Mouse (Mus musculus) midbrain, embryonic 11.5 days (tissue): ENCODE data around the gene Hspa1a. TPM values are rescaled to one million over a fixed set of nuclear protein-coding genes. Genes with fewer than 3 reads are reported as not detected.
"Not testable (repeated sequence)": the region's sequence is repeated elsewhere in the genome, so short reads cannot be mapped to it uniquely, and the experiment has no call there.

Source experiments
- ATAC-seq: fragments of 200-750 bp; cut with Nextera tagmentation; 2 replicates; pipeline ENCODE4 v1.8.0; 2017; ENCODE audit warnings: moderate TSS enrichment, moderate library complexity; ENCODE audit not compliant: low FRiP score
- DNase-seq: peaks from one replicate; pipeline ENCODE4 v3.0.0; 2015; ENCODE audit warnings: low spot score; ENCODE audit errors: missing footprints
- H3K27ac ChIP-seq: fragments of 300-500 bp; sonication (generic); 2 replicates; pipeline ENCODE4 v1.5.1; 2014; ENCODE audit warnings: low read depth, low read length
- H3K27me3 ChIP-seq: fragments of 300-500 bp; sonication (generic); 2 replicates; pipeline ENCODE4 v1.6.1; 2014; ENCODE audit warnings: mild to moderate bottlenecking, low read length, moderate library complexity, mixed read lengths; ENCODE audit not compliant: control insufficient read depth, insufficient read depth
- H3K36me3 ChIP-seq: fragments of 300-500 bp; sonication (generic); 2 replicates; pipeline ENCODE4 v1.6.1; 2014; ENCODE audit warnings: mild to moderate bottlenecking, low read length, moderate library complexity, mixed read lengths; ENCODE audit not compliant: control insufficient read depth, insufficient read depth
- H3K4me1 ChIP-seq: fragments of 300-500 bp; sonication (generic); 2 replicates; pipeline ENCODE4 v1.6.1; 2014; ENCODE audit warnings: low read length; ENCODE audit not compliant: control insufficient read depth, insufficient read depth
- H3K4me2 ChIP-seq: fragments of 300-500 bp; sonication (generic); 2 replicates; pipeline ENCODE4 v1.6.1; 2014; ENCODE audit warnings: mild to moderate bottlenecking, moderate library complexity
- H3K4me3 ChIP-seq: fragments of 300-500 bp; sonication (generic); 2 replicates; pipeline ENCODE4 v1.5.1; 2014; ENCODE audit warnings: low read depth, low read length
- H3K9ac ChIP-seq: fragments of 300-500 bp; sonication (generic); 2 replicates; pipeline ENCODE4 v1.6.1; 2014; ENCODE audit warnings: low read length
- H3K9me3 ChIP-seq: fragments of 300-500 bp; sonication (generic); 2 replicates; pipeline ENCODE4 v1.6.1; 2016; ENCODE audit warnings: low read length; ENCODE audit not compliant: control insufficient read depth
- WGBS: fragments of 180-500 bp; shearing (Covaris S2); extraction: QIAGEN DNeasy Blood & Tissue Kit; methylation state at CpG from one replicate; pipeline ENCODE4 v1.1.7; 2014; 5-methylcytosine and 5-hydroxymethylcytosine counted together
- polyA plus RNA-seq: library from polyadenylated mRNA; unstranded; fragments of >200 nt; fragmentation: Nextera tagmentation; extraction: Ambion mirVana; gene quantifications from 2 replicates; pipeline ENCODE4 v1.2.1, GENCODE M21; 2014

The Hspa1a gene
- polyA plus RNA-seq, 1 experiment from 2014 or later: 0.59 TPM

GRCm38 (mm10) chr17:35003022-35003838 lies 31.3 kb upstream of the Hspa1a start:
- peak overlapping the region; percentile 97 for H3K4me2 ChIP-seq
- no peak for ATAC-seq
- no peak overlapping the region for H3K27ac ChIP-seq
- H3K4me3 ChIP-seq: peak overlapping the region; percentile 5; the same call in 1 of the 2 replicates
- WGBS: 80% methylated on average over 9 of the region's 9 CpGs
- no peaks in the 10 kb centered on the region for H3K9me3 ChIP-seq
- H3K9ac ChIP-seq: peak overlapping the region; percentile 96
- no peaks in the 10 kb centered on the region for H3K27me3 ChIP-seq
- H3K4me1 ChIP-seq: peaks cover 25% of the 10 kb centered on the region
- peaks cover 24% of the 10 kb centered on the region for H3K36me3 ChIP-seq
- peak; percentile 83 for DNase-seq

GRCm38 (mm10) chr17:35002153-35002865 lies 30.4 kb upstream of the Hspa1a start:
- ATAC-seq: no peak
- Histone ChIP-seq H3K36me3 (peaks cover 21% of the 10 kb centered on the region), H3K27me3 (no peaks in the 10 kb centered on the region), H3K9me3 (no peaks in the 10 kb centered on the region), H3K4me1 (peaks cover 25% of the 10 kb centered on the region), H3K9ac (peak overlapping the region; percentile 96), H3K27ac (no peak overlapping the region), H3K4me2 (peak overlapping the region; percentile 97), H3K4me3 (peak overlapping the region; percentile 87)
- DNase-seq: peak; percentile 84
- WGBS: 12% methylated on average over 12 of the region's 12 CpGs

GRCm38 (mm10) chr17:35001452-35002152 lies 29.6 kb upstream of the Hspa1a start:
- no peaks in the 10 kb centered on the region for H3K9me3 ChIP-seq
- peaks cover 25% of the 10 kb centered on the region for H3K4me1 ChIP-seq
- peaks cover 20% of the 10 kb centered on the region for H3K36me3 ChIP-seq
- H3K4me3 ChIP-seq: peak overlapping the region; percentile 87
- under 1% methylated on average over 35 of the region's 35 CpGs for WGBS
- ATAC-seq (no peak; the same call in 1 of the 2 replicates), DNase-seq (peak; percentile 90)
- peak overlapping the region; percentile 96 for H3K9ac ChIP-seq
- H3K27ac ChIP-seq: peak overlapping the region; percentile 91
- H3K27me3 ChIP-seq: no peaks in the 10 kb centered on the region
- H3K4me2 ChIP-seq: peak overlapping the region; percentile 97

- Histone ChIP-seq H3K4me1 (peaks cover 25% of the 10 kb centered on the region), H3K4me2 (peak within 1 kb of the TSS; percentile 97), H3K4me3 (peak within 1 kb of the TSS; percentile 87), H3K27ac (peak within 1 kb of the TSS; percentile 91), H3K9me3 (no peaks in the 10 kb centered on the region), H3K27me3 (no peaks in the 10 kb centered on the region), H3K9ac (peak within 1 kb of the TSS; percentile 96), H3K36me3 (peaks cover 17% of the 10 kb centered on the region)
- ATAC-seq (peak; percentile 95), DNase-seq (peak; percentile 100)
- under 1% methylated on average over 83 of the region's 83 CpGs for WGBS
Measured at GRCm38 (mm10) chr17:35000717-35001451, 28.9 kb upstream of the Hspa1a start, which contains the start of gene Vars. TSS of gene Vars (plus strand) at chr17:35000987.

- H3K9me3 ChIP-seq, ATAC-seq, H3K27me3 ChIP-seq: not testable (repeated sequence)
- 28% methylated on average over 29 of the region's 32 CpGs for WGBS
- Histone ChIP-seq H3K4me2 (peak overlapping the region; percentile 97), H3K27ac (peak overlapping the region; percentile 91), H3K9ac (peak overlapping the region; percentile 96), H3K4me1 (peaks cover 25% of the 10 kb centered on the region), H3K36me3 (peaks cover 11% of the 10 kb centered on the region), H3K4me3 (peak overlapping the region; percentile 87)
- peak; percentile 89 for DNase-seq
Measured at GRCm38 (mm10) chr17:34999871-35000716, 28.1 kb upstream of the Hspa1a start.

- Histone ChIP-seq H3K4me3 (peak overlapping the region; percentile 87), H3K27me3 (no peaks in the 10 kb centered on the region), H3K9ac (peak overlapping the region; percentile 64), H3K4me2 (peak overlapping the region; percentile 97), H3K9me3 (no peaks in the 10 kb centered on the region), H3K27ac (no peak overlapping the region), H3K4me1 (peaks cover 25% of the 10 kb centered on the region), H3K36me3 (no peaks in the 10 kb centered on the region)
- ATAC-seq: no peak
- DNase-seq: peak; percentile 49
- WGBS: 94% methylated on average over 15 of the region's 15 CpGs
Measured at GRCm38 (mm10) chr17:34998526-34999430, 26.8 kb upstream of the Hspa1a start.

- no peak for ATAC-seq
- Histone ChIP-seq H3K4me1 (peaks cover 15% of the 10 kb centered on the region), H3K4me2 (no peak overlapping the region), H3K36me3 (no peaks in the 10 kb centered on the region), H3K27ac (no peak overlapping the region), H3K9me3 (no peaks in the 10 kb centered on the region), H3K4me3 (no peak overlapping the region), H3K27me3 (no peaks in the 10 kb centered on the region), H3K9ac (no peak overlapping the region)
- 89% methylated on average over 5 of the region's 5 CpGs for WGBS
- peak; percentile 66 for DNase-seq
Measured at GRCm38 (mm10) chr17:34997142-34997483, 25.2 kb upstream of the Hspa1a start.
